Mouse (Mus musculus): ENCODE results near the gene Shank2.

The Shank2 gene

GRCm38 (mm10) chr7:144228683-144229082, 227.0 kb downstream of the Shank2 start:
- DNase-seq (ENCODE audit: low read depth, low spot score): no peak

- DNase-seq (ENCODE audit: low read depth, low spot score): no peak
Measured at GRCm38 (mm10) chr7:144229421-144229820, 227.7 kb downstream of the Shank2 start.

GRCm38 (mm10) chr7:144232132-144232706, 230.5 kb downstream of the Shank2 start:
- no peak for DNase-seq (ENCODE audit: low read depth, low spot score)

GRCm38 (mm10) chr7:144233479-144233878, 231.8 kb downstream of the Shank2 start:
- no peak for DNase-seq (ENCODE audit: low read depth, low spot score)

GRCm38 (mm10) chr7:144234783-144235182, 233.1 kb downstream of the Shank2 start:
- DNase-seq (ENCODE audit: low read depth, low spot score): no peak

- DNase-seq (ENCODE audit: low read depth, low spot score): no peak
Measured at GRCm38 (mm10) chr7:144235523-144235922, 233.8 kb downstream of the Shank2 start.

GRCm38 (mm10) chr7:144236802-144237201, 235.1 kb downstream of the Shank2 start:
- DNase-seq (ENCODE audit: low read depth, low spot score): no peak

GRCm38 (mm10) chr7:144238409-144238808, 236.7 kb downstream of the Shank2 start:
- DNase-seq (ENCODE audit: low read depth, low spot score): no peak

- no peak for DNase-seq (ENCODE audit: low read depth, low spot score)
Measured at GRCm38 (mm10) chr7:144238992-144239391, 237.3 kb downstream of the Shank2 start.

GRCm38 (mm10) chr7:144239571-144240370, 238.0 kb downstream of the Shank2 start:
- DNase-seq (ENCODE audit: low read depth, low spot score): no peak

GRCm38 (mm10) chr7:144240736-144241343, 239.1 kb downstream of the Shank2 start:
- no peak for DNase-seq (ENCODE audit: low read depth, low spot score)

- DNase-seq (ENCODE audit: low read depth, low spot score): no peak
Measured at GRCm38 (mm10) chr7:144244203-144244602, 242.5 kb downstream of the Shank2 start.

- DNase-seq (ENCODE audit: low read depth, low spot score): no peak
Measured at GRCm38 (mm10) chr7:144246271-144246670, 244.5 kb downstream of the Shank2 start.

- no peak for DNase-seq (ENCODE audit: low read depth, low spot score)
Measured at GRCm38 (mm10) chr7:144248686-144249422, 247.1 kb downstream of the Shank2 start.

GRCm38 (mm10) chr7:144250791-144251190, 249.1 kb downstream of the Shank2 start:
- DNase-seq (ENCODE audit: low read depth, low spot score): no peak

- DNase-seq (ENCODE audit: low read depth, low spot score): no peak
Measured at GRCm38 (mm10) chr7:144251250-144251649, 249.5 kb downstream of the Shank2 start.

GRCm38 (mm10) chr7:144254674-144255246, 253.0 kb downstream of the Shank2 start:
- no peak for DNase-seq (ENCODE audit: low read depth, low spot score)

- DNase-seq (ENCODE audit: low read depth, low spot score): no peak
Measured at GRCm38 (mm10) chr7:144257821-144258220, 256.1 kb downstream of the Shank2 start.

GRCm38 (mm10) chr7:144258332-144258731, 256.6 kb downstream of the Shank2 start:
- DNase-seq (ENCODE audit: low read depth, low spot score): no peak

GRCm38 (mm10) chr7:144262666-144263065, 260.9 kb downstream of the Shank2 start:
- DNase-seq (ENCODE audit: low read depth, low spot score): no peak

- no peak for DNase-seq (ENCODE audit: low read depth, low spot score)
Measured at GRCm38 (mm10) chr7:144266745-144267144, 265.0 kb downstream of the Shank2 start.

GRCm38 (mm10) chr7:144268329-144268728, 266.6 kb downstream of the Shank2 start:
- no peak for DNase-seq (ENCODE audit: low read depth, low spot score)
